Mouse (Mus musculus) E14TG2a.4 (cell line): ENCODE results near the gene Gcn1l1.

Experiments
- CTCF ChIP-seq: conservative IDR thresholded peaks from 2 replicates; pipeline ENCODE4 v1.5.1; 2014; ENCODE audit warnings: low read length
- NANOG ChIP-seq: IDR thresholded peaks from 2 replicates; pipeline ENCODE4 v1.6.1; 2014; ENCODE audit warnings: borderline replicate concordance, low read length, mixed read lengths

GRCm38 (mm10) chr5:115633060-115633459, 68.0 kb downstream of the Gcn1l1 start:
- TF ChIP-seq CTCF (no peak), NANOG (no peak)
